Mouse (Mus musculus) kidney, postnatal 14 days (tissue): ENCODE data around the gene Celf6.

Experiments
- DNase-seq: peaks from one replicate; pipeline ENCODE4 v3.0.0; 2022; ENCODE audit warnings: mixed read lengths

The Celf6 gene

GRCm38 (mm10) chr9:59577844-59578504, at the start of gene Celf6:
Gene Celf6 (plus strand): TSS chr9:59577917.
- DNase-seq = peak; percentile 94

- no peak for DNase-seq
These were observed 49.4 kb upstream of the Celf6 start for GRCm38 (mm10) chr9:59528274-59528673.

- no peak for DNase-seq
These were observed 46.1 kb upstream of the Celf6 start for GRCm38 (mm10) chr9:59531645-59532044.

GRCm38 (mm10) chr9:59533422-59533821, 44.3 kb upstream of the Celf6 start:
- DNase-seq = no peak

GRCm38 (mm10) chr9:59533889-59534288, 43.8 kb upstream of the Celf6 start:
- no peak for DNase-seq

- no peak for DNase-seq
These were observed 40.1 kb upstream of the Celf6 start for GRCm38 (mm10) chr9:59537651-59538050.

GRCm38 (mm10) chr9:59539441-59540137, 38.1 kb upstream of the Celf6 start, which contains the start of the genes Hexa and Tmem202:
Gene Hexa (plus strand): TSS chr9:59539540.
Gene Tmem202 (minus strand): TSS chr9:59539847.
- peak; percentile 86 for DNase-seq

GRCm38 (mm10) chr9:59541617-59542016, 36.1 kb upstream of the Celf6 start:
- no peak for DNase-seq

- DNase-seq = no peak
These were observed 34.9 kb upstream of the Celf6 start for GRCm38 (mm10) chr9:59542766-59543324.

- no peak for DNase-seq
These were observed 33.0 kb upstream of the Celf6 start for GRCm38 (mm10) chr9:59544739-59545138.

GRCm38 (mm10) chr9:59547869-59548268, 29.8 kb upstream of the Celf6 start:
- DNase-seq = no peak

GRCm38 (mm10) chr9:59548961-59549487, 28.7 kb upstream of the Celf6 start:
- DNase-seq = no peak

GRCm38 (mm10) chr9:59550077-59550476, 27.6 kb upstream of the Celf6 start:
- DNase-seq = no peak

- no peak for DNase-seq
These were observed 26.7 kb upstream of the Celf6 start for GRCm38 (mm10) chr9:59551017-59551416.

GRCm38 (mm10) chr9:59551620-59552031, 26.1 kb upstream of the Celf6 start:
- DNase-seq = peak; percentile 38

GRCm38 (mm10) chr9:59552610-59553009, 25.1 kb upstream of the Celf6 start:
- DNase-seq = no peak

GRCm38 (mm10) chr9:59553719-59554118, 24.0 kb upstream of the Celf6 start:
- DNase-seq = no peak

GRCm38 (mm10) chr9:59565600-59565999, 12.1 kb upstream of the Celf6 start:
- peak; percentile 78 for DNase-seq

GRCm38 (mm10) chr9:59567111-59567510, 10.6 kb upstream of the Celf6 start:
- DNase-seq = peak; percentile 75

- DNase-seq = no peak
These were observed 5.9 kb upstream of the Celf6 start for GRCm38 (mm10) chr9:59571852-59572251.

GRCm38 (mm10) chr9:59577401-59577800, 316 bp upstream of the Celf6 start:
- no peak for DNase-seq

GRCm38 (mm10) chr9:59578505-59578867, 769 bp downstream of the Celf6 start:
- no peak for DNase-seq

GRCm38 (mm10) chr9:59584871-59585308, 7.2 kb downstream of the Celf6 start:
- peak; percentile 82 for DNase-seq

GRCm38 (mm10) chr9:59588252-59588651, 10.5 kb downstream of the Celf6 start:
- DNase-seq = no peak
